Mouse (Mus musculus) olfactory bulb, adult 2 months (tissue): ENCODE results near the gene Syce3. TPM values are rescaled to one million over a fixed set of nuclear protein-coding genes. Genes with fewer than 3 reads are reported as not detected.
A peak's percentile ranks its signal among the peaks of the same experiment; 100 is the strongest.
"Not testable (repeated sequence)": the region's sequence is repeated elsewhere in the genome, so short reads cannot be mapped to it uniquely, and the experiment has no call there.

Experiments used
- H3K27ac ChIP-seq: fragments of 200-500 bp; 2 replicates; pipeline ENCODE4 v1.5.1; 2012; ENCODE audit warnings: low read depth, low read length; ENCODE audit not compliant: insufficient read depth
- H3K4me1 ChIP-seq: fragments of 200-500 bp; 2 replicates; pipeline ENCODE4 v1.6.1; 2012; ENCODE audit warnings: low read length; ENCODE audit not compliant: control insufficient read depth, insufficient read depth
- H3K4me3 ChIP-seq: fragments of 200-500 bp; 2 replicates; pipeline ENCODE4 v1.5.1; 2012; ENCODE audit warnings: mild to moderate bottlenecking, low read depth, low read length, moderate library complexity; ENCODE audit not compliant: insufficient read depth
- CTCF ChIP-seq: fragments of 200-500 bp; IDR thresholded peaks from 2 replicates; pipeline ENCODE4 v1.5.1; 2012; ENCODE audit warnings: low read depth, mild to moderate bottlenecking, low read length, moderate library complexity; ENCODE audit not compliant: insufficient read depth
- POLR2A ChIP-seq: fragments of 200-500 bp; IDR thresholded peaks from 2 replicates; pipeline ENCODE4 v1.6.1; 2012; ENCODE audit warnings: mild to moderate bottlenecking, low read depth, low read length, moderate library complexity; ENCODE audit not compliant: insufficient read depth
- WGBS: fragments of 180-500 bp; shearing (Covaris S2); methylation state at CpG from one replicate; pipeline ENCODE4 v1.1.7; 2018; 5-methylcytosine and 5-hydroxymethylcytosine counted together
- polyA plus RNA-seq: library from polyadenylated mRNA; stranded (reverse); fragments of >200 nt; gene quantifications from 2 replicates; pipeline ENCODE4 v1.2.4, GENCODE M21; 2012; ENCODE audit warnings: low replicate concordance; ENCODE audit not compliant: missing spikeins, insufficient read depth, insufficient read length

The Syce3 gene
- polyA plus RNA-seq, 1 experiment: not detected

- H3K27ac ChIP-seq: no peak overlapping the region
- no peak overlapping the region for H3K4me3 ChIP-seq
- H3K4me1 ChIP-seq: no peaks in the 10 kb centered on the region
- TF ChIP-seq CTCF (no peak), POLR2A (no peak)
- 83% methylated on average over 5 of the region's 5 CpGs for WGBS
Observed at GRCm38 (mm10) chr15:89435878-89436277, 25.6 kb upstream of the Syce3 start.

GRCm38 (mm10) chr15:89434136-89434535, 23.8 kb upstream of the Syce3 start:
- Histone ChIP-seq H3K4me1 (no peaks in the 10 kb centered on the region), H3K4me3 (no peak overlapping the region), H3K27ac (no peak overlapping the region)
- 74% methylated on average over 3 of the region's 3 CpGs for WGBS
- no peak for TF ChIP-seq CTCF
- no peak for TF ChIP-seq POLR2A

GRCm38 (mm10) chr15:89432946-89433345, 22.6 kb upstream of the Syce3 start:
- Histone ChIP-seq H3K4me1 (no peaks in the 10 kb centered on the region), H3K4me3 (no peak overlapping the region), H3K27ac (no peak overlapping the region)
- WGBS: 76% methylated on average over 4 of the region's 4 CpGs
- TF ChIP-seq POLR2A (no peak), CTCF (no peak)

- Histone ChIP-seq H3K4me1 (no peaks in the 10 kb centered on the region), H3K27ac (no peak overlapping the region), H3K4me3 (no peak overlapping the region)
- no peak for TF ChIP-seq CTCF
- no peak for TF ChIP-seq POLR2A
- WGBS: 94% methylated on average over 6 of the region's 6 CpGs
Observed at GRCm38 (mm10) chr15:89431806-89432205, 21.5 kb upstream of the Syce3 start.

GRCm38 (mm10) chr15:89431271-89431670, 21.0 kb upstream of the Syce3 start:
- Histone ChIP-seq H3K4me1 (no peaks in the 10 kb centered on the region), H3K4me3 (no peak overlapping the region), H3K27ac (no peak overlapping the region)
- WGBS: 90% methylated on average over 3 of the region's 3 CpGs
- TF ChIP-seq POLR2A: no peak
- no peak for TF ChIP-seq CTCF

GRCm38 (mm10) chr15:89430771-89431170, 20.5 kb upstream of the Syce3 start:
- H3K4me1 ChIP-seq, H3K27ac ChIP-seq, H3K4me3 ChIP-seq: not testable (repeated sequence)
- 82% methylated on average over 9 of the region's 9 CpGs for WGBS

GRCm38 (mm10) chr15:89430341-89430740, 20.0 kb upstream of the Syce3 start:
- Histone ChIP-seq H3K27ac (no peak overlapping the region), H3K4me3 (peak overlapping the region; percentile 87), H3K4me1 (no peaks in the 10 kb centered on the region)
- 31% methylated on average over 6 of the region's 6 CpGs for WGBS
- TF ChIP-seq CTCF (no peak), POLR2A (no peak)

GRCm38 (mm10) chr15:89429352-89430221, 19.3 kb upstream of the Syce3 start, which contains the start of the genes C730034F03Rik, Gm44502 and Chkb:
Gene C730034F03Rik, plus strand, starts transcription at chr15:89429589.
Gene Gm44502, minus strand, starts transcription at chr15:89429696.
Gene Chkb, minus strand, starts transcription at chr15:89429908.
- WGBS: under 1% methylated on average over 70 of the region's 70 CpGs

GRCm38 (mm10) chr15:89428821-89429351, 18.6 kb upstream of the Syce3 start:
- H3K27ac ChIP-seq: no peak overlapping the region

More at GRCm38 (mm10) chr15:89429352-89430221, 19.3 kb upstream of the Syce3 start, which contains the start of the genes C730034F03Rik, Gm44502 and Chkb:
- Histone ChIP-seq H3K27ac (peak within 1 kb of the TSS; percentile 81), H3K4me1 (no peaks in the 10 kb centered on the region), H3K4me3 (peak within 1 kb of the TSS; percentile 87)
- TF ChIP-seq CTCF: no peak
- TF ChIP-seq POLR2A: peak; percentile 81

More at GRCm38 (mm10) chr15:89428821-89429351, 18.6 kb upstream of the Syce3 start:
- Histone ChIP-seq H3K4me3 (peak overlapping the region; percentile 87), H3K4me1 (no peaks in the 10 kb centered on the region)
- TF ChIP-seq CTCF (no peak), POLR2A (no peak)
- WGBS: 5% methylated on average over 22 of the region's 22 CpGs
